9 mouse cellular contexts compared by ENCODE assay signal in the genomic region with DNA sequence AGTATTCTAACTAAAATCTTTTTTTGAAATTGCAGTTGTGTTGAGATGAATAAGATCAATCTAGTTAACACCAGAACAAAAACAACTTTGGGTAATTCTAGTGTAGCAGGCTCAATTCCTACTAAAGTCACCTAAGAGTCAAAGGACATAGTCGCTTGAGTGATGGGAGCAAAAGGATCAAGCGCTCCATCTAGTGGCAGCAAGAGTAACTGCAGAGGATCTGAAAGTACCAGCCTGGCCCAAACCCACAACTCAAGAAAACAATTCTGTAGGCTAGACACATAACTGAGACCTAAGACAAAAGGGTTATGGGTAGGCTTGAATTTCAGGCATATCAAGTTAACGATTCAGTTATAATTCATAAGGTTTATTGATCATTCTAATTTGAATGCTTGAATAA. TPM values are rescaled to one million over a fixed set of nuclear protein-coding genes. Genes with fewer than 3 reads are reported as not detected.
A peak's percentile ranks its signal among the peaks of the same experiment; 100 is the strongest.
DNase-seq lines count a peak whose midpoint lies in the region; ATAC-seq and TF ChIP-seq lines count a peak whose summit lies in the region.
"Had no signal": no experiment of that assay in that cellular context is flagged by ENCODE, and none has a peak within 500 bp of the region (broad histone marks: within the 10 kb centered on the region; RNA-seq: fewer than 3 reads in every experiment).

No protein-coding gene starts in this region.

- ATAC-seq in forebrain, embryonic 16.5 days: peak; percentile 76
- ATAC-seq in intestine, postnatal 0 days: peak; percentile 54; the same call in 1 of the 2 replicates
- peak; percentile 55; the same call in 1 of the 2 replicates for ATAC-seq in liver, embryonic 13.5 days (ENCODE audit: low read depth)
- ATAC-seq in neural tube, embryonic 11.5 days (ENCODE audit: insufficient read depth, low FRiP score, low TSS enrichment): peak; percentile 58; the same call in 1 of the 2 replicates

- H3K27me3 ChIP-seq in ES-Bruce4 (ENCODE audit: control insufficient read depth, insufficient read depth, low read length, poor library complexity, severe bottlenecking): no peaks in the 10 kb centered on the region
- no peaks in the 10 kb centered on the region for H3K27me3 ChIP-seq in forebrain, embryonic 16.5 days (replicated peaks; ENCODE audit: control insufficient read depth, insufficient read depth, low read length)
- H3K27me3 ChIP-seq in intestine, postnatal 0 days (replicated peaks; ENCODE audit: control insufficient read depth, insufficient read depth, low read length): no peaks in the 10 kb centered on the region
- no peaks in the 10 kb centered on the region for H3K27me3 ChIP-seq in liver, embryonic 13.5 days
- H3K27me3 ChIP-seq in neural tube, embryonic 11.5 days (ENCODE audit: control insufficient read depth, insufficient read depth, low read length): no peaks in the 10 kb centered on the region
- H3K27me3 ChIP-seq: heart, embryonic 13.5 days had no signal

- WGBS in forebrain, embryonic 16.5 days: 5% methylated on average over 3 of the region's 3 CpGs
- 4% methylated on average over 3 of the region's 3 CpGs for WGBS in intestine, postnatal 0 days
- WGBS in liver, embryonic 13.5 days (ENCODE audit: insufficient replicate concordance): under 1% methylated on average over 3 of the region's 3 CpGs
- 4% methylated on average over 3 of the region's 3 CpGs for WGBS in neural tube, embryonic 11.5 days

- no peaks in the 10 kb centered on the region for H3K36me3 ChIP-seq in ES-Bruce4 (ENCODE audit: control insufficient read depth, insufficient read depth, low read length, poor library complexity, severe bottlenecking)
- no peaks in the 10 kb centered on the region for H3K36me3 ChIP-seq in forebrain, embryonic 16.5 days (ENCODE audit: control insufficient read depth, insufficient read depth)
- no peaks in the 10 kb centered on the region for H3K36me3 ChIP-seq in intestine, postnatal 0 days (ENCODE audit: control insufficient read depth, insufficient read depth)
- H3K36me3 ChIP-seq in liver, embryonic 13.5 days: no peaks in the 10 kb centered on the region
- H3K36me3 ChIP-seq in neural tube, embryonic 11.5 days (ENCODE audit: control insufficient read depth, insufficient read depth, low read length): no peaks in the 10 kb centered on the region
- H3K36me3 ChIP-seq: heart, embryonic 13.5 days had no signal

- H3K27ac ChIP-seq in ES-Bruce4 (ENCODE audit: insufficient read depth, low read length): no peak overlapping the region
- no peak overlapping the region for H3K27ac ChIP-seq in forebrain, embryonic 16.5 days (ENCODE audit: low read length)
- H3K27ac ChIP-seq in intestine, postnatal 0 days (ENCODE audit: low read depth, low read length): no peak overlapping the region
- no peak overlapping the region for H3K27ac ChIP-seq in liver, embryonic 13.5 days
- no peak overlapping the region for H3K27ac ChIP-seq in neural tube, embryonic 11.5 days (ENCODE audit: low read depth, low read length)
- H3K27ac ChIP-seq: heart, embryonic 13.5 days had no signal

- no peak overlapping the region for H3K4me3 ChIP-seq in ES-Bruce4 (ENCODE audit: low read depth, low read length)
- H3K4me3 ChIP-seq in forebrain, embryonic 16.5 days (replicated peaks; ENCODE audit: low read length): no peak overlapping the region
- no peak overlapping the region for H3K4me3 ChIP-seq in intestine, postnatal 0 days (ENCODE audit: low read depth, low read length)
- H3K4me3 ChIP-seq in liver, embryonic 13.5 days (replicated peaks): no peak overlapping the region
- no peak overlapping the region for H3K4me3 ChIP-seq in neural tube, embryonic 11.5 days (ENCODE audit: low read depth, low read length)
- H3K4me3 ChIP-seq: heart, embryonic 13.5 days had no signal

- no peak for TF ChIP-seq EP300 in ES-Bruce4 (IDR thresholded peaks at IDR 0.05; ENCODE audit: insufficient read depth, low read depth, low read length)

- no peaks in the 10 kb centered on the region for H3K9me3 ChIP-seq in ES-Bruce4 (replicated peaks; ENCODE audit: control insufficient read depth, insufficient read depth, low read length, poor library complexity, severe bottlenecking)
- H3K9me3 ChIP-seq in forebrain, embryonic 16.5 days (ENCODE audit: control insufficient read depth, low read length): no peaks in the 10 kb centered on the region
- H3K9me3 ChIP-seq in intestine, postnatal 0 days (ENCODE audit: control insufficient read depth): no peaks in the 10 kb centered on the region
- no peaks in the 10 kb centered on the region for H3K9me3 ChIP-seq in liver, embryonic 13.5 days (replicated peaks)
- no peaks in the 10 kb centered on the region for H3K9me3 ChIP-seq in neural tube, embryonic 11.5 days (ENCODE audit: control insufficient read depth, low read length)
- H3K9me3 ChIP-seq: heart, embryonic 13.5 days had no signal

- peak; percentile 48 for TF ChIP-seq CTCF in ES-Bruce4 (IDR thresholded peaks at IDR 0.05; ENCODE audit: low read depth, low read length)
- TF ChIP-seq CTCF in intestine, postnatal 0 days (IDR thresholded peaks at IDR 0.05; ENCODE audit: low read depth): peak; percentile 94

- DNase-seq in A20 (ENCODE audit: low read depth, low spot score): peak; percentile 68
- peak; percentile 34 for DNase-seq in cerebellum, adult 11-12 months
- DNase-seq in liver, embryonic 13.5 days: no peak
- DNase-seq in neural tube, embryonic 11.5 days (ENCODE audit: low spot score): peak; percentile 51
- DNase-seq in yolk sac, embryonic 10.5 days (ENCODE audit: low spot score): peak; percentile 20

- TF ChIP-seq POLR2A in ES-Bruce4 (IDR thresholded peaks at IDR 0.05; ENCODE audit: insufficient read depth, low read length): no peak

- H3K4me1 ChIP-seq in ES-Bruce4 (ENCODE audit: control insufficient read depth, insufficient read depth, low read length): no peaks in the 10 kb centered on the region
- no peaks in the 10 kb centered on the region for H3K4me1 ChIP-seq in forebrain, embryonic 16.5 days (replicated peaks; ENCODE audit: control insufficient read depth, insufficient read depth, low read length)
- H3K4me1 ChIP-seq in intestine, postnatal 0 days (replicated peaks; ENCODE audit: control insufficient read depth, insufficient read depth, low read length): no peaks in the 10 kb centered on the region
- H3K4me1 ChIP-seq in liver, embryonic 13.5 days (replicated peaks): no peaks in the 10 kb centered on the region
- no peaks in the 10 kb centered on the region for H3K4me1 ChIP-seq in neural tube, embryonic 11.5 days (ENCODE audit: control insufficient read depth, insufficient read depth, low read length)
- H3K4me1 ChIP-seq: heart, embryonic 13.5 days had no signal

- no peak overlapping the region for H3K9ac ChIP-seq in ES-Bruce4 (ENCODE audit: low read depth, poor library complexity, severe bottlenecking)
- no peak overlapping the region for H3K9ac ChIP-seq in forebrain, embryonic 16.5 days (replicated peaks; ENCODE audit: low read depth, low read length)
- H3K9ac ChIP-seq in intestine, postnatal 0 days (ENCODE audit: low read depth, low read length): no peak overlapping the region
- H3K9ac ChIP-seq in liver, embryonic 13.5 days: no peak overlapping the region
- H3K9ac ChIP-seq in neural tube, embryonic 11.5 days (ENCODE audit: low read length): no peak overlapping the region
- H3K9ac ChIP-seq: heart, embryonic 13.5 days had no signal

- H3K4me2 ChIP-seq in forebrain, embryonic 16.5 days (ENCODE audit: low read length): no peak overlapping the region
- no peak overlapping the region for H3K4me2 ChIP-seq in intestine, postnatal 0 days (replicated peaks; ENCODE audit: low read depth)
- H3K4me2 ChIP-seq in liver, embryonic 13.5 days: no peak overlapping the region
- H3K4me2 ChIP-seq in neural tube, embryonic 11.5 days (ENCODE audit: low read depth): no peak overlapping the region
- H3K4me2 ChIP-seq: heart, embryonic 13.5 days had no signal

RNA-seq across cellular contexts. Expression of a gene that starts 20.9 kb away (rescaled TPM):
- polyA plus RNA-seq in ES-Bruce4 (2011; ENCODE audit: insufficient read depth, insufficient read length, low read depth, missing spikeins): 60.5 and 63.5 TPM in 2 replicates
- polyA plus RNA-seq in forebrain, embryonic 16.5 days (2015; fragmentation: Nextera tagmentation; extraction: Ambion mirVana): 8.0 and 10.3 TPM in 2 replicates
- 4.0 and 5.8 TPM in 2 replicates for polyA plus RNA-seq in intestine, postnatal 0 days (2015; fragmentation: Nextera tagmentation; extraction: Ambion mirVana)
- 3.2 and 3.6 TPM in 2 replicates for polyA plus RNA-seq in liver, embryonic 13.5 days (2015; fragmentation: Nextera tagmentation; extraction: Ambion mirVana)
- 4.9 and 6.8 TPM in 2 replicates for polyA plus RNA-seq in neural tube, embryonic 11.5 days (2014; fragmentation: Nextera tagmentation; extraction: Ambion mirVana)

RNA-seq across cellular contexts. Expression of a gene that starts 57.8 kb away (rescaled TPM):
- polyA plus RNA-seq in ES-Bruce4 (2011; ENCODE audit: insufficient read depth, insufficient read length, low read depth, missing spikeins): not detected in 2 replicates
- 0.08 TPM in 1 of 2 replicates, not detected in the other for polyA plus RNA-seq in forebrain, embryonic 16.5 days (2015; fragmentation: Nextera tagmentation; extraction: Ambion mirVana)
- not detected in 2 replicates for polyA plus RNA-seq in intestine, postnatal 0 days (2015; fragmentation: Nextera tagmentation; extraction: Ambion mirVana)
- polyA plus RNA-seq in liver, embryonic 13.5 days (2015; fragmentation: Nextera tagmentation; extraction: Ambion mirVana): not detected in 2 replicates
- polyA plus RNA-seq in neural tube, embryonic 11.5 days (2014; fragmentation: Nextera tagmentation; extraction: Ambion mirVana): not detected in 2 replicates
- polyA plus RNA-seq: heart, embryonic 13.5 days had no signal
